Mouse (Mus musculus) kidney, postnatal 0 days (tissue): ENCODE data around the gene Ropn1l. TPM values are rescaled to one million over a fixed set of nuclear protein-coding genes. Genes with fewer than 3 reads are reported as not detected.

Source experiments
- ATAC-seq: fragments of 200-750 bp; cut with Nextera tagmentation; replicated peaks from 2 replicates; pipeline ENCODE4 v1.8.0; 2017; ENCODE audit warnings: low read depth, moderate number of reproducible peaks, moderate TSS enrichment, moderate library complexity; ENCODE audit not compliant: low FRiP score
- DNase-seq: peaks from one replicate; pipeline ENCODE4 v3.0.0-alpha.2; 2016; ENCODE audit warnings: low spot score
- H3K27ac ChIP-seq: fragments of 300-500 bp; sonication (generic); 2 replicates; pipeline ENCODE4 v1.5.1; 2014; ENCODE audit warnings: mild to moderate bottlenecking
- H3K27me3 ChIP-seq: fragments of 300-500 bp; sonication (generic); 2 replicates; pipeline ENCODE4 v1.6.1; 2014; ENCODE audit warnings: low read length, mixed read lengths; ENCODE audit not compliant: insufficient read depth
- H3K36me3 ChIP-seq: fragments of 300-500 bp; sonication (generic); 2 replicates; pipeline ENCODE4 v1.6.1; 2014; ENCODE audit warnings: low read length, mixed read lengths; ENCODE audit not compliant: insufficient read depth
- H3K4me1 ChIP-seq: fragments of 300-500 bp; sonication (generic); replicated peaks from 2 replicates; pipeline ENCODE4 v1.6.1; 2014; ENCODE audit warnings: antibody characterized with exemption, low read length, mixed read lengths; ENCODE audit not compliant: insufficient read depth
- H3K4me2 ChIP-seq: fragments of 300-500 bp; sonication (generic); 2 replicates; pipeline ENCODE4 v1.6.1; 2014; ENCODE audit warnings: mild to moderate bottlenecking, low read length, moderate library complexity, mixed read lengths
- H3K4me3 ChIP-seq: fragments of 300-500 bp; sonication (generic); replicated peaks from 2 replicates; pipeline ENCODE4 v1.5.1; 2014; ENCODE audit warnings: low read depth, low read length
- H3K9ac ChIP-seq: fragments of 300-500 bp; sonication (generic); 2 replicates; pipeline ENCODE4 v1.6.1; 2014; ENCODE audit warnings: low read depth, low read length
- H3K9me3 ChIP-seq: fragments of 300-500 bp; sonication (generic); replicated peaks from 2 replicates; pipeline ENCODE4 v1.6.1; 2016; ENCODE audit warnings: low read length, inconsistent platforms, mixed read lengths
- CTCF ChIP-seq: IDR thresholded peaks from 2 replicates; pipeline ENCODE4 v1.5.1; 2016; ENCODE audit warnings: antibody characterized with exemption, low read depth, mild to moderate bottlenecking, moderate library complexity
- WGBS: fragments of 180-500 bp; shearing (Covaris S2); extraction: QIAGEN DNeasy Blood & Tissue Kit; methylation state at CpG from one replicate; pipeline ENCODE4 v1.1.7; 2014; 5-methylcytosine and 5-hydroxymethylcytosine counted together
- polyA plus RNA-seq: library from polyadenylated mRNA; unstranded; fragments of >200 nt; fragmentation: Nextera tagmentation; extraction: Ambion mirVana; gene quantifications from 2 replicates; pipeline ENCODE4 v1.2.1, GENCODE M21; 2015

The Ropn1l gene
- polyA plus RNA-seq, 1 experiment from 2014 or later: 5.8 TPM

DNA sequence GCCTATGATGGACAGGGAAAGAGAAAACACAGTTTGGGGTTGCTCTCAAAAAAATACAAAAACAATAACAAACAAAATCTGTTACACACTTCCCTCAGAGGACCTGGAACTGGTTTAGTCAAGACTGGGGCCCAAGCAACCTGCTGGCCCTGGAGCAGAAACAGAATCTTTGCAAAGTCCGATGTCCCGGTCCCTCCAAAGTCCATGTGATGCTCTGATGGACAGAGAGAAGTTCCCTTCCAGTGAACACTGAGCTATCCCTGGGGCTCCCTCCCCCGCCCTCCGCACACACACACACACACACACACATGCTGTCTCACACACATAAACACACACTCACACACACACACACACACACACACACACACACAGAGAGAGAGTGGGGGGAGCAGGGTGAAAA is 57.6 kb downstream of the Ropn1l start:
- no peaks in the 10 kb centered on the region for H3K4me1 ChIP-seq
- H3K4me3 ChIP-seq: no peak overlapping the region
- no peaks in the 10 kb centered on the region for H3K27me3 ChIP-seq
- no peaks in the 10 kb centered on the region for H3K9me3 ChIP-seq
- ATAC-seq (peak; percentile 81), DNase-seq (no peak)
- peak overlapping the region; percentile 73; the same call in 1 of the 2 replicates for H3K27ac ChIP-seq
- 70% methylated on average over 4 of the region's 4 CpGs for WGBS
- H3K4me2 ChIP-seq: no peak overlapping the region
- H3K36me3 ChIP-seq: no peaks in the 10 kb centered on the region
- TF ChIP-seq CTCF: no peak
- H3K9ac ChIP-seq: no peak overlapping the region

DNA sequence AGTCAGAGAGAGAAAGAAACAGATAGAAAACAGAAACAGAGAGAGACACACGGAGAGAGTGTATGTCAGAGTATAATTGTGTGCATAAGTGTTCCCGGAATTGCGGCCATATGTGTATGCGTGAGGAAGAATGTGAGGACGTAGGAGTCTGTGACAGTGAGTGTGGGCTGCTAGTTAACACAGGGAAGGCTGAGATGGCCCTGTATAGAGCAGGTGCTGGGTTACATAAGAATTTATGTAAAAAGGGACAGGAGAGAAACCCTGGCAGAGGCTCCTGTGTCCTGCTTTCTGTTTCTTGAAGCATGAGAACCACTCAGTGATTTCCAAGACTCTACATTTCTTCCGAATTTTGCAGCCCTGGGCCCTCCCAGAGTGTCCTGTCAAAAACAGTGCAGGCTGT is 60.1 kb downstream of the Ropn1l start:
- WGBS: 80% methylated on average over 6 of the region's 6 CpGs
- no peaks in the 10 kb centered on the region for H3K4me1 ChIP-seq
- no peak overlapping the region for H3K4me3 ChIP-seq
- no peak overlapping the region for H3K27ac ChIP-seq
- H3K27me3 ChIP-seq: no peaks in the 10 kb centered on the region
- H3K9ac ChIP-seq: no peak overlapping the region
- no peak overlapping the region for H3K4me2 ChIP-seq
- H3K9me3 ChIP-seq: no peaks in the 10 kb centered on the region
- TF ChIP-seq CTCF: no peak
- H3K36me3 ChIP-seq: no peaks in the 10 kb centered on the region
- no peak for DNase-seq
- ATAC-seq: no peak

DNA sequence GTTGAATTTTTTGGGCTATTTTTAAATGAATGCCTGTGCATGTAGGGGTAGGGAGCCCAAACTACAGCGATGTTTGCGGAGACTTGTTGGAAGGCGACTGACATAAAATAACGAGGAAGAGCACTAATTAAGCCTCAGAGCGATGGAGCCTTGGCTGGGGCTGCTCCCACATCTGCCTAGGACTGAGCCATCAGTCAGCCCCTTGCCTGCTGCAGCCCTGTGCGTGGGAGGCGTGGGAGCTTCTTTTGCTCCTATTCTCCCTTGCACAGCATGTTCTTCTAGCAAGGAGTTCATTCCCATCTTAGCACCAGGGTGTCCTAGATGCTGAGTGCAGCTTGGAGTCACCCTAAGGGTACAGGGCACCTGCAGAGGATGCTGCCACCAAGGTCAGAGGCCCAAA is 60.8 kb downstream of the Ropn1l start:
- Histone ChIP-seq H3K4me2 (no peak overlapping the region), H3K4me3 (no peak overlapping the region), H3K9me3 (no peaks in the 10 kb centered on the region), H3K4me1 (no peaks in the 10 kb centered on the region), H3K9ac (no peak overlapping the region), H3K27ac (no peak overlapping the region), H3K36me3 (no peaks in the 10 kb centered on the region), H3K27me3 (no peaks in the 10 kb centered on the region)
- DNase-seq (no peak), ATAC-seq (no peak)
- no peak for TF ChIP-seq CTCF
- 39% methylated on average over 7 of the region's 7 CpGs for WGBS

DNA sequence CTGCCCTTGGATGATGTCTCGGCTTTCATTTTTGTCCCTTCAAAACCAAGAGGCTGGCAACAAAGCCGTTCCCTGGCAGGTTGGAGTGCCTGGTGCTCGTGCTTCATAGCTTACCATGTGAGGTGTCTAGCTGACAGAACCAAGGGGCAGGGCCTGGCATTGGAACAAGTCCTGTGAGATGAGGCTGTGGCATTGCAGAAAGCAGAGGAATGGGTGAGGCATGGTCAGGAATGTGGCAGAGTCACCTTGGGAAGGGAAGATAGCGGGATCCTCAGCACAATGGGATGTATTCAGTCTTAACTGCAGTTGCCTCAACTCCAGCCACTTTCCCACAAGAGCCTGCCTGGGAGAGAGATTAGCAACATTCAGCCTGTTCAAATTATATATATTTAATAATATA is 61.4 kb downstream of the Ropn1l start:
- Histone ChIP-seq H3K36me3 (no peaks in the 10 kb centered on the region), H3K9ac (no peak overlapping the region), H3K27ac (no peak overlapping the region), H3K4me3 (no peak overlapping the region), H3K4me1 (no peaks in the 10 kb centered on the region), H3K27me3 (no peaks in the 10 kb centered on the region), H3K4me2 (no peak overlapping the region), H3K9me3 (no peaks in the 10 kb centered on the region)
- no peak for ATAC-seq
- no peak for TF ChIP-seq CTCF
- no peak for DNase-seq
- 87% methylated on average over 4 of the region's 4 CpGs for WGBS

Other genes with a start within 250 kb of the Ropn1l start
- 127 and 131 TPM in 2 replicates for gene Dap, start 229.4 kb downstream of the Ropn1l start, polyA plus RNA-seq
- gene Ankrd33b, start 86.0 kb downstream of the Ropn1l start, polyA plus RNA-seq: 10.5 and 12.0 TPM in 2 replicates
- gene March6, start 77.3 kb upstream of the Ropn1l start, polyA plus RNA-seq: 24.9 and 27.6 TPM in 2 replicates
- gene Cmbl, start 111.7 kb upstream of the Ropn1l start, polyA plus RNA-seq: 60.0 and 66.9 TPM in 2 replicates
- 429 and 450 TPM in 2 replicates for gene Cct5, start 148.1 kb upstream of the Ropn1l start, polyA plus RNA-seq
- gene Fam173b, start 148.1 kb upstream of the Ropn1l start, polyA plus RNA-seq: 14.6 and 15.5 TPM in 2 replicates